ENCODE assay signal across 7 mouse cellular contexts in genomic region chr5:134063362-134064064, GRCm38 (mm10). TPM values are rescaled to one million over a fixed set of nuclear protein-coding genes. Genes with fewer than 3 reads are reported as not detected.
A peak's percentile ranks its signal among the peaks of the same experiment; 100 is the strongest.
DNase-seq lines count a peak whose midpoint lies in the region; ATAC-seq lines count a peak whose summit lies in the region.

No protein-coding gene starts in this region.

- no peak overlapping the region for H3K27ac ChIP-seq in intestine, embryonic 14.5 days (ENCODE audit: low read depth)
- no peak overlapping the region for H3K27ac ChIP-seq in midbrain, embryonic 11.5 days (ENCODE audit: low read depth, low read length)

- peak; percentile 64 for DNase-seq in adrenal gland, adult 2 months
- DNase-seq in cerebellum, postnatal 36 days: peak; percentile 96 to 97
- DNase-seq in gastrocnemius, adult 18-20 months (ENCODE audit: low spot score): peak; percentile 87
- DNase-seq in intestine, embryonic 14.5 days (ENCODE audit: low spot score): peak; percentile 93
- DNase-seq in left cerebral cortex, adult 8-10 months (ENCODE audit: low spot score in 2 of 2): peak; percentile 63 to 78
- DNase-seq in midbrain, embryonic 11.5 days (ENCODE audit: low spot score, missing footprints): peak; percentile 98
- peak; percentile 18 to 73 for DNase-seq in spleen, postnatal 10 days (ENCODE audit: low spot score in 2 of 2)

- no peak overlapping the region for H3K9ac ChIP-seq in intestine, embryonic 14.5 days (ENCODE audit: low read length)
- no peak overlapping the region for H3K9ac ChIP-seq in midbrain, embryonic 11.5 days (ENCODE audit: low read length)

- 41% methylated on average over 13 of the region's 15 CpGs for WGBS in intestine, embryonic 14.5 days
- WGBS in midbrain, embryonic 11.5 days: 54% methylated on average over 15 of the region's 15 CpGs

- H3K4me3 ChIP-seq in intestine, embryonic 14.5 days (ENCODE audit: low read depth, low read length): no peak overlapping the region
- no peak overlapping the region for H3K4me3 ChIP-seq in midbrain, embryonic 11.5 days (ENCODE audit: low read depth, low read length)

- no peaks in the 10 kb centered on the region for H3K9me3 ChIP-seq in intestine, embryonic 14.5 days (ENCODE audit: control insufficient read depth, low read length)
- H3K9me3 ChIP-seq in midbrain, embryonic 11.5 days (ENCODE audit: control insufficient read depth, low read length): no peaks in the 10 kb centered on the region

- H3K36me3 ChIP-seq in intestine, embryonic 14.5 days (ENCODE audit: control insufficient read depth, insufficient read depth, low read length): no peaks in the 10 kb centered on the region
- H3K36me3 ChIP-seq in midbrain, embryonic 11.5 days (ENCODE audit: control insufficient read depth, insufficient read depth, low read length): no peaks in the 10 kb centered on the region

- ATAC-seq in intestine, embryonic 14.5 days (replicated peaks; ENCODE audit: low FRiP score, low TSS enrichment, low read depth): peak; percentile 79; the same call in 1 of the 2 replicates
- ATAC-seq in midbrain, embryonic 11.5 days (ENCODE audit: low FRiP score): peak; percentile 61

- no peak overlapping the region for H3K4me2 ChIP-seq in intestine, embryonic 14.5 days (ENCODE audit: low read length)
- H3K4me2 ChIP-seq in midbrain, embryonic 11.5 days: no peak overlapping the region

- H3K4me1 ChIP-seq in intestine, embryonic 14.5 days (replicated peaks; ENCODE audit: control insufficient read depth, insufficient read depth, low read length): no peaks in the 10 kb centered on the region
- H3K4me1 ChIP-seq in midbrain, embryonic 11.5 days (ENCODE audit: control insufficient read depth, insufficient read depth, low read length): no peaks in the 10 kb centered on the region

- no peaks in the 10 kb centered on the region for H3K27me3 ChIP-seq in intestine, embryonic 14.5 days (replicated peaks; ENCODE audit: control insufficient read depth, insufficient read depth, low read length)
- H3K27me3 ChIP-seq in midbrain, embryonic 11.5 days (ENCODE audit: control insufficient read depth, insufficient read depth, low read length): peaks cover 3% of the 10 kb centered on the region; the same call in 1 of the 2 replicates

RNA-seq across cellular contexts. Expression of gene Castor2, which starts 36.0 kb away (rescaled TPM):
- total RNA-seq in adrenal gland, adult 2 months (2021): 10 to 100 TPM; 11.4 to 15.5 TPM
- polyA plus RNA-seq in adrenal gland, adult 2 months (2012; rRNA removed): 6.0 and 6.5 TPM in 2 replicates
- 10 to 100 TPM; 42.9 to 67.4 TPM for total RNA-seq in gastrocnemius, adult 18-20 months (2021)
- 6.2 and 7.2 TPM in 2 replicates for polyA plus RNA-seq in intestine, embryonic 14.5 days (2014; fragmentation: Nextera tagmentation; extraction: Ambion mirVana)
- 10 to 100 TPM; 62.4 to 89.4 (median 68.0) TPM for total RNA-seq in left cerebral cortex, adult 8-10 months (2022)
- polyA plus RNA-seq in midbrain, embryonic 11.5 days (2014; fragmentation: Nextera tagmentation; extraction: Ambion mirVana): 10.8 and 11.7 TPM in 2 replicates

Comparison
In these comparisons a context has a peak if more than half of its experiments do, and no peak if none do; other contexts are left out.
1. DNase-seq: peak in every context shown above with its lines; median percentile 98 in midbrain, embryonic 11.5 days; 96 in cerebellum, postnatal 36 days; 93 in intestine, embryonic 14.5 days; 87 in gastrocnemius, adult 18-20 months; 70 in left cerebral cortex, adult 8-10 months; 64 in adrenal gland, adult 2 months; 46 in spleen, postnatal 10 days.